Mouse (Mus musculus) natural killer cell, adult 2 months (primary cell): ENCODE data around the gene Gm28434.

ENCODE experiments used
- DNase-seq, 2 experiments: peaks; one replicate each; pipeline ENCODE4 v3.0.0; 2022; ENCODE audit warnings: low spot score in 2 of 2

Gene Gm28434

DNA sequence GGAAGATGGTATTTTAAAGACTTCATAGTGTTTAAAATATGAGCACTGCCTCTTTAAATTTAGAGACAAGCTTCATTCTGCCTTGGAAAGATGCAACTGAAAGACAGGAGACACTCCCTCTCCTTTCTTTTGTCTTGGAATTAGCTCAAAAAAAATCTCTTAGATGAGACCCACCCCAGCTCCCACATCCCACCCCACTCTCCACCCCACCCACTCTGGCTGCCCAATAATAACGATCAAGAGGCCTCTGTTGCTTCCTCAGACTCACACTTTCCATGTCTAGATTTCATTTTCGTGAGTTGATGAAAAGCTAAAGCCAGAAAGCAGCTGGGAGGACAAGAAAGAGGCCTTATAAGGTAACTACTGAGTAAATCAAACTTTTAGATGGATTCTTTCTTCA lies at the start of gene Gm28434, which contains the start of gene 2310003L06Rik:
TSS of gene Gm28434 (plus strand) at position 317 of the 400 bp plus-strand sequence.
TSS of gene 2310003L06Rik (plus strand) at position 259 of the 400 bp plus-strand sequence.
- DNase-seq = no peak

DNA sequence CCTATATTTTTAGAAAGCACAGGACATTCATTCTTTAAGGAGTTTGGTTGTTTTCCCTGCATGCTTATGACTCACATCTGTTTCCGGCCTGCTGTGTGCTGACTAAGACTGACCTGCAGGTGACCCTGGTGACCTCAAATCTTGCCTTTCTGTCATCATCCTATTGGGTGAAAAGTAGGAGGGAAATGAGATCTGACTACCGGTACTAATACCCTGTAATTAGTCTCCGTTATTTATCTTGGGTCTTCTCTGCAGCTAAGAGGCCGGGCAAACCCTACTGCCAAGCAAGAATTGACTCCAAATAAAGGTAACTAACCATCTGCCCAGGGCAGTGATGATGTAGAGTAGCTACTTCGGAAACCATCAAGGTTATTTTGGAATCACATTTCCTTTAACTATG lies 43.9 kb upstream of the Gm28434 start, which contains the start of gene Csn3:
TSS of gene Csn3 (plus strand) at position 208 of the 400 bp plus-strand sequence.
- DNase-seq = no peak

DNA sequence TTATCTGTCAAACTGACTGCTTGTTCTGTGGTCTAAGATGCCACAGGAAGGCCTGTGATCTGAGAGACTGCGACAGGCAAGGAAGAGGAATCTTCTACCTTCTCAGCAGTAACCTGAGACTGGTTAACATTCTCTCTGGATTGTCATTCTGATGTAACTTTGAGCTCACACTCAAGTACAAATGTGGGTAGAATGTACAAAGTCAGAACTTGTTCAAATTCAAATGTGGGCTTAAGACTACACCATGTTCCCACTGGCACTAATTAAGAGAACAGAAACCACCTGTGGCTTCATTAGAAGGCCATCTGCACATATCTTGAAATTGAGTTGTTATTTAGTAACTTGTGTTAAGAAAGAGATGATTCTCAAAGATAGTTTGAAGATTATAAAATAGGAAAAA lies 37.7 kb upstream of the Gm28434 start:
- DNase-seq = no peak

DNA sequence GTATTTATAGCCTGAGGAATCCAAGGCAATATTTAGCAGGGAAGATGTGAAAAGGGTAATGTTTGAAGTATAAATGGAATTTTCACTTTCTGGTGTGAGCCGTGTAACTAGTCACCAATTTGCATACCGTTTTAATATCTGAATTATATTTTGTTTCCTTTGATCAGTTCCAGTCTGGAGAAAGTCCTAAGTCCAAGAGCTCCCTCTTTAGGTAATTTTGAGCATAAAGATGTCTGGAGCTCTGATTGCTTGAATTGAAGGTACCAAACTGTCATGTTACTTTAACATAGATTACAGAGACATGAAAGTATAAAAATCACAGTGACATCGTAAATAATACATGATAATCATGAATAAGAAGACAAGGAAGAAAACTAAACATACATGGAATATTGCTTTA lies 28.6 kb upstream of the Gm28434 start:
- no peak for DNase-seq

DNA sequence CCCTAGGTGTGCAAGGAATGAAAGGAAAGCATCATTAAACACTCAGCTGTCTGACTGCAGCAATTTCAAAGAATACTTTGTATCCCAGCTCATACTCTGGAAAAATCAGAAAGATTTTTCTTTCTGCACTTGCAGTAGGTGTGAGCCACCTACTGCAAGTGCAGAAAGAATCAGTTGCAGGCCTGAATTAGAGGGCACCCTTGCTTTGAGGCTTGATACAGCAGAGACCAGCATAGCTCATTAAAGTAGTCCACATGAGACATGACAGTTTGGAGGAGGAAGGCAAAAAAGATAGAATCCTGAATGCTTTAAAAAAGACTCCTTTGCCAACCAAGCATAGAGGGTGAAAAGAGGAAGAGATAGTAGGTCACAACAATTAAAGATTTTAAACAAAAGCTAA lies 26.8 kb upstream of the Gm28434 start:
- DNase-seq = no peak

DNA sequence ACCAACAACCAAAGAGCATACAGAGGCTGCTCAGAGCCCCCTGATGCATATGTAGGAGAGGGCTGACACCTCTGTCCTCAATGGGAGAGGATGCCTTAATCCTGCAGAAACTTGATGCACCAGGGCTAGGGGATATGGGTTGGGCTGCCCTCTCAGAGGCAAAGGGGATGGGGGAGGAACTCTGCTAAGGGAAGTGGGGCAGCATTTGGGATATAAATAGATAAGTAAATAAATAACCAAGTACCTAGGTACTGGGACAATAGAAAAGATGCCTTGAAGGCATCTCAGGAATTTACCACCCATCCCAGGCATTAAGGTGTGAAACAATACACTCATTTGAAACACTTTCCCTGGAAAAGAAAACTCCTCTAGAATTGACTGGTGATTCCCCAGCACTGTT lies 17.5 kb upstream of the Gm28434 start:
- DNase-seq = no peak

DNA sequence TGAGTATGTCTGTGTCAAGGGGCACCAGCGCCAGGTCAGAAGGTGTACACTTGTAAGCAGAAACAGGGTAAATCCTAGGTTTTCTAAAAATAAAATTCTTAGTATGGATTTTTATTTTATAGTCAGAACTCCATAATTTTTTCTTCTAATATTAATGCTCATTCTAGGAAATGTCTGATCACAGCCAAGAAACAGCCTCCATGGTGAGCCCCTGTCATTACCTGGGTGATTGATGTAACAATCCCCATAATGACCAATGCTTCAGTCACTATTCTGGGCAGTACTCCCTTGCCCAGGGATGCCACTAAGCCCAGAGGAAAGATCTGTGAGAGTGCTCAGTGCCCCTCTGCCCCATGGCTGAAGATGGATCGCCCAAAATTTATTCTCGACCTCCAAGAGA lies 9.8 kb downstream of the Gm28434 start, which contains the start of gene Cabs1:
TSS of gene Cabs1 (plus strand) at position 301 of the 400 bp plus-strand sequence.
- no peak for DNase-seq

DNA sequence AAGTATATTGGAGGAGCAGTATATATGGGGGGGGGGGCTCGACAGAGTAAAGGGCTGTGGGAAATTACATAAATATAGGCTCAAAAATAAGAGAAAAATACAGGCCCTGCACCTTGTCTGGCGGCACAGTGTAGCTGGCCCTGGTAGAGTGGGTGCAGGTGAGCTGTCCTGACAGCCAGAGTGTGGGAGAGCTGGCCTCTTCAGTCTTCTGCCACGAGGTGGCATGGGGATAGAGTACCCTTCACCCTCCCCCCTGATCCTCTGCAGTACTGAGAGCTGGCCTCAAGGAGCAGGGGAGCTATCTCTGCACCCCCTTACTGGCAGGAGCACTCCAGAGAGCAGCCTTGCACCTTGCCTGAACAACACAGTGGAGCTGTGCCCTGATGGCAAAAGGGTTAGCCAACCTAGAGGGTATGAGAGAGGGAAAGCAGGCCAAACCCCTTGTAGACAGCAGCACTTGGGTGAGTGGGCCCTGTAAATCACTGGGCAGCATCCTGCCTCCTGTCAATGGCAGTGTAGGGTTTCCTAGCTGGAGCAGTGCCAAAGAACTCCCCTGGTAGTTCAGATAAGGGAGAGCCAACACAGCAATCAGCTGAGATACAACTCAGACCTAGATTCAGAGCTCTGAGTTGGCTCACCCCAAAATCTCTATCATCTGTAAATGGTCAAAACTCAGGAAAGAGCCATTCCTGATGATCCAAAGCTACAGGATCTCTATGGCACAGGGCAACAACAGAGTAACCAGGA lies 13.3 kb downstream of the Gm28434 start:
- DNase-seq = no peak

DNA sequence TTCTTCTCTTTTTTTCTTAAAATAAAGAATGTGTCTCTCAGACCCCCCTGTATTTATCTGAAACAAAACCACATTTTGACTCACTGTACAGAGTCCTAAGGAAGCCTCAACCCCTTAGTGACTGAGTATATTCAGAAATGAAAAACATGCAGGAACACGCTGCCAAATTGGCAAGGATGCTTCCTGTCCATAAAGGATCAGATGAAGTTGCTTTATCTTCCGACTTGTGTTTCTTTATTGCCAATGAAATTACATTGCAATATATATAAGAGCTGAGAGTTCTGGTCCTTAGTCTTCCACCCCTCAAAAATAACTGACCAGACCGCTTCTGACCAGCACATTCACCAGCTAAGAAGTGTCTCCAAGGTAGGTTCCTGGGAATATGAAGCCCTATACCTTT lies 32.9 kb downstream of the Gm28434 start, which contains the start of gene Smr3a:
TSS of gene Smr3a (plus strand) at position 301 of the 400 bp plus-strand sequence.
- no peak for DNase-seq

DNA sequence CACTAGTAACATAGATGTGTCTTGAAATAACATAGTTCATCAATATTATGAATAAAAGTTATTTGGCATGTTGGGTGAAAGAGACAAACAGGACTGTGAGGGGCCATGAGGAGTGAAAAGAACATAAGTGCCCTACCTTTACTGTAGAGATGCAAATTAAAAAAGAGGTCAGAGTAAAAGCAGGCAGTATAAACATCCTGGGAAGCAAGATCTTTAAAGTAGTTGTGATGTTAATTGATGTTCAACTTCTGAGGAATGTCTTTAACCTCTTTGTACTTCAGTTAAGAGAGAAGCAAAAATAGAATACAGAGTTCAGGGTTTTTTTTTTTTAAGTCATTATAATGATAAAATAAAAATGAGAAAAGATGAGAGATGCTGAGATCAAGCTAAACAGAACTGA lies 35.9 kb downstream of the Gm28434 start:
- no peak for DNase-seq
